Mouse (Mus musculus) ovary, postnatal 14 days (tissue): ENCODE measurements around the gene Poc1b.
"Not testable (repeated sequence)": the region's sequence is repeated elsewhere in the genome, so short reads cannot be mapped to it uniquely, and the experiment has no call there.

ENCODE experiments used
- DNase-seq: peaks from one replicate; pipeline ENCODE4 v3.0.0; 2022; ENCODE audit warnings: low spot score

The Poc1b gene

GRCm38 (mm10) chr10:99157697-99158096 lies 50.9 kb downstream of the Poc1b start:
- not testable (repeated sequence) for DNase-seq

GRCm38 (mm10) chr10:99161987-99162582 lies 55.2 kb downstream of the Poc1b start:
- DNase-seq: no peak

- no peak for DNase-seq
Observed at GRCm38 (mm10) chr10:99163002-99163401, 56.2 kb downstream of the Poc1b start.

GRCm38 (mm10) chr10:99164871-99165477 lies 58.1 kb downstream of the Poc1b start:
- no peak for DNase-seq

- no peak for DNase-seq
Observed at GRCm38 (mm10) chr10:99165751-99166282, 59.0 kb downstream of the Poc1b start.

- no peak for DNase-seq
Observed at GRCm38 (mm10) chr10:99166392-99166791, 59.6 kb downstream of the Poc1b start.

- no peak for DNase-seq
Observed at GRCm38 (mm10) chr10:99168404-99168803, 61.6 kb downstream of the Poc1b start.

GRCm38 (mm10) chr10:99168840-99169764 lies 62.3 kb downstream of the Poc1b start:
- DNase-seq: no peak

GRCm38 (mm10) chr10:99169765-99170129 lies 62.9 kb downstream of the Poc1b start:
- no peak for DNase-seq

GRCm38 (mm10) chr10:99171961-99172497 lies 65.2 kb downstream of the Poc1b start:
- no peak for DNase-seq

GRCm38 (mm10) chr10:99172906-99173507 lies 66.2 kb downstream of the Poc1b start:
- DNase-seq: no peak

GRCm38 (mm10) chr10:99176911-99177310 lies 70.1 kb downstream of the Poc1b start:
- no peak for DNase-seq

- no peak for DNase-seq
Observed at GRCm38 (mm10) chr10:99178118-99178517, 71.3 kb downstream of the Poc1b start.

GRCm38 (mm10) chr10:99179122-99179521 lies 72.3 kb downstream of the Poc1b start:
- DNase-seq: no peak

- DNase-seq: no peak
Observed at GRCm38 (mm10) chr10:99179566-99179965, 72.7 kb downstream of the Poc1b start.

- DNase-seq: no peak
Observed at GRCm38 (mm10) chr10:99181497-99181896, 74.7 kb downstream of the Poc1b start.

GRCm38 (mm10) chr10:99182107-99182506 lies 75.3 kb downstream of the Poc1b start:
- no peak for DNase-seq

GRCm38 (mm10) chr10:99188175-99188574 lies 81.3 kb downstream of the Poc1b start:
- no peak for DNase-seq

GRCm38 (mm10) chr10:99188656-99189603 lies 82.1 kb downstream of the Poc1b start:
- DNase-seq: no peak

- no peak for DNase-seq
Observed at GRCm38 (mm10) chr10:99190798-99191197, 84.0 kb downstream of the Poc1b start.
